Mouse (Mus musculus) left cerebral cortex, postnatal 10 days (tissue): Measurements from ENCODE around the gene Mrps18b. TPM values are rescaled to one million over a fixed set of nuclear protein-coding genes. Genes with fewer than 3 reads are reported as not detected.

ENCODE experiments used
- DNase-seq, 2 experiments: peaks; one replicate each; pipeline ENCODE4 v3.0.0; 2021 to 2022; ENCODE audit warnings: low spot score in 2 of 2, mixed read lengths in 1 of 2; ENCODE audit errors: extremely low spot score in 1 of 2
- intact Hi-C: fragments of 180-260 bp; cut with DNase I; formaldehyde crosslinking; loops from one replicate; pipeline ENCODE4 v1.15.1; 2025
- microRNA-seq: library from miRNA; unstranded; fragments of <30 nt; microRNA quantifications from one replicate; pipeline ENCODE4 v1.2.0, GENCODE M21; 2022
- total RNA-seq, 2 experiments: library from RNA; stranded (reverse); gene quantifications; 2 replicates each; pipeline ENCODE4 v1.2.3; 2021

Gene Mrps18b
- total RNA-seq, 2 experiments from 2014 or later, result 50.4 to 52.0 TPM

DNA sequence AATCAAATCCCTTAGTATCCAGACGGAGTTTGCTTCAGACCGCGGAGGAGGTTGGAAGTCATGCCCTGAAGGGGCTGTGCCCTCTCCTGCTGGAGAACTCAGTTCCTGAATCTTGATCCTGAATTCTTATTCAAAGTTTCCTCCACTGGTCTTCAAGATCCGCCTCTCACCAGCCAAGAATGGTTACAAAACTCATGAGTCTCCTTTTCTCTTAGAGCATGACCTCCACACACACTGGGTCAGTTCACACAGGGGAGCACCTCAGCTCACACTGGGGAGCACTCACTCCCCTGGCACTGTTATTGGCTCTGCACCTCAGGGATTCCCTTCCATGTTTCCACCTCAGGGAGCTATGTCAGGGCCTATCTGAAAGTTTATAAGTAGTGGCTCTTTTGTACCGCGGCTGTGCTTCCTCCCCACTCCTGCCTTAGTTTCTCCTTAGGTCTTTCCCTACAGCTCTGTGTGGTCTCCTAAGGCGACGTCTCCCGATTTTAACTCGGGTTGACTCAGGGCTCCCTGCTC lies 51.3 kb downstream of the Mrps18b start:
- no peak for DNase-seq
- intact Hi-C loops, result no loop called here

GRCm38 (mm10) chr17:35861198-35861857 lies 54.9 kb downstream of the Mrps18b start, which contains the start of gene Nrm:
Nrm (plus strand) TSS chr17:35861318.
- intact Hi-C loops, result no loop called here
- DNase-seq, result peak; percentile 86 to 95

DNA sequence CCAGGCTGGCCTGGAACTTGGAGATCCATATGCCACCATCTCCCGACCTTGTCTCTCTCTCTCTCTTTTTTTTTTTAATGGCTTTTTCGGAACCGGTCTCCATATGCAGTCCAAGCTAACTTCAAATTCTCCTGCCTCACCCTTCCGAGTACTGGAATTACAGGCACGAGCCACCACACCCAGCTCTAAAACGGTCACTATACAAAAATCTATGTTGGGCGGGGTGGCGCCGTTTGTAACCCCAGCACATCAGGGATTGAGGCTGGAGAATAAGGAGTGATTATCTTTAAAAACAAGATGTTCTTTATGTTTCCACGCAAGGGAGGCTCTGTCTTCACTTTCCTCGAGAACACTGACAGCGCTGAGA lies 55.4 kb downstream of the Mrps18b start:
- intact Hi-C loops, result no loop called here
- no peak for DNase-seq

Small RNA genes within 50 kb of the gene (microRNA-seq; reads per million reads assigned to microRNA genes)
- gene Gm28033, result 2.0 reads per million
- 2.3 reads per million for gene Mir1894
- gene Mir877, result 619 reads per million, percentile 73 among the genes with 10 or more reads in this experiment

Other genes with a start within 250 kb of the Mrps18b start
- gene Vars2, start 248.8 kb downstream of the Mrps18b start, total RNA-seq, result 10 to 100 TPM; 31.2 to 42.6 TPM
- gene Gtf2h4, start 242.7 kb downstream of the Mrps18b start, total RNA-seq, result 10 to 100 TPM; 23.5 to 24.1 TPM
- gene Ddr1, start 211.8 kb downstream of the Mrps18b start, total RNA-seq, result 10 to 100 TPM; 39.6 to 40.1 TPM
- 1 to 10 TPM; 5.4 to 5.8 TPM for gene Ier3, start 94.7 kb downstream of the Mrps18b start, total RNA-seq
- 100 to 1,000 TPM; 171 to 178 TPM for gene Flot1, start 93.2 kb downstream of the Mrps18b start, total RNA-seq
- gene Tubb5, start 78.1 kb downstream of the Mrps18b start, total RNA-seq, result 1,000 to 10,000 TPM; 1,429 to 1,573 TPM
- 10 to 100 TPM; 12.5 to 19.1 TPM for gene Mdc1, start 74.9 kb downstream of the Mrps18b start, total RNA-seq
- gene Nrm, start 55.1 kb downstream of the Mrps18b start, total RNA-seq, result 10 to 100 TPM in 1 of 2 experiments, 1 to 10 TPM in 1; 6.0 to 11.8 TPM
- gene Ppp1r18, start 50.8 kb downstream of the Mrps18b start, total RNA-seq, result 10 to 100 TPM; 20.6 to 23.6 TPM
- 10 to 100 TPM; 29.1 to 31.0 TPM for gene Dhx16, start 36.6 kb downstream of the Mrps18b start, total RNA-seq
- gene 2310061I04Rik, start 19.0 kb downstream of the Mrps18b start, total RNA-seq, result 10 to 100 TPM; 61.5 to 72.4 TPM
- 100 to 1,000 TPM; 105 to 111 TPM for gene Atat1, start 6.3 kb downstream of the Mrps18b start, total RNA-seq
- 10 to 100 TPM; 57.2 to 66.5 TPM for gene Ppp1r10, start within 50 bp of the Mrps18b start, total RNA-seq
- 10 to 100 TPM; 73.5 to 78.0 TPM for gene Abcf1, start 53.4 kb upstream of the Mrps18b start, total RNA-seq
- 100 to 1,000 TPM; 133 to 141 TPM for gene Gnl1, start 63.5 kb upstream of the Mrps18b start, total RNA-seq
- gene Prr3, start 63.8 kb upstream of the Mrps18b start, total RNA-seq, result 10 to 100 TPM; 64.3 to 66.3 TPM
- gene H2-T24, start 104.2 kb upstream of the Mrps18b start, total RNA-seq, result under 1 TPM; 0.49 to 0.57 TPM
- gene H2-T23, start 116.5 kb upstream of the Mrps18b start, total RNA-seq, result 1 to 10 TPM; 2.3 to 2.7 TPM
- gene H2-T22, start 126.4 kb upstream of the Mrps18b start, total RNA-seq, result 1 to 10 TPM; 5.7 to 6.1 TPM
- gene Gm6034, start 126.6 kb upstream of the Mrps18b start, total RNA-seq, result not detected
- not detected for gene Gm11127, start 142.0 kb upstream of the Mrps18b start, total RNA-seq
- not detected for gene Gm19684, start 205.3 kb upstream of the Mrps18b start, total RNA-seq
- gene Gm7030, start 213.0 kb upstream of the Mrps18b start, total RNA-seq, result not detected